Mouse (Mus musculus) A20 (cell line): ENCODE data around the gene Aatk.

Experiments
- DNase-seq: peaks from one replicate; pipeline ENCODE4 v3.0.0-alpha.2; 2011; ENCODE audit warnings: low read depth, low spot score

The Aatk gene

GRCm38 (mm10) chr11:120046553-120047191 lies at the start of gene Aatk:
TSS of gene Aatk (minus strand) at chr11:120047167.
- DNase-seq = no peak

DNA sequence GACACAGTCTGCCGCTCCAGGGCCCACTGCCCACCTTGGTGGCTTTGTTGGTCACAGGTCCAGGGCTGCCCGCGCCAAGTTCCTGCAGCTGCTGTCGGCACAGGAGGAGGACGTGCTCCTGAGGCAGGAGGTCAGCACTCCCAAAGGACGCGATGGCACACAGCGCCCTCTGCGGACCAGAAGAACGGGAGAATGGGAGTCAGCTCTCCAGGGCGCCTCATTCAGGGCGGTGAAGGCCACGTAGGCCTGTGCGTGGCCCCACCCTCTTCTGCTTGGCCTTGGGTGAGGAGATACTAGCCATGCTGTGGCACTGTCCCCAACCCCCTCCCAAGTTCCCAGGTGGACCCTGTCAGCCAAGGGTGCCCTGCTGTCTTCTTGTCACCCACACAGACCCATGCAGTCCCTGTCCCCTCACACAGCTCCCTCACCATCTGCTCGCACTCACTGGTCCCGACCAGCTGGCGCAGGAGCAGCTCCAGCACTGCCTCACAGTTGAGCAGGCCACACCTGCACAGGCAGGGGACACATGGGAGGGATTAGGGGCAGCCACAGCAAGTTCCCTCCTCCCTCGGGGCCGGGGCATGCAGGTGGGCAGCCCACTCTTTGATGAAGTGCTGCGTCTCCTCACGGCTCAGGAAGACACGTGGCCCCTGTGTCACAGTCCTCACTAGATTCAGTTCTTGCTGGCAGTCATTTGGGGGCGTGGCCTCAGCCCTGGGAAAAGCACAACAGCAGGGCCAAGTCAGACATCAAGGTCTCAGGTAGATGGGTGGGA lies 46.0 kb upstream of the Aatk start:
- DNase-seq = no peak

DNA sequence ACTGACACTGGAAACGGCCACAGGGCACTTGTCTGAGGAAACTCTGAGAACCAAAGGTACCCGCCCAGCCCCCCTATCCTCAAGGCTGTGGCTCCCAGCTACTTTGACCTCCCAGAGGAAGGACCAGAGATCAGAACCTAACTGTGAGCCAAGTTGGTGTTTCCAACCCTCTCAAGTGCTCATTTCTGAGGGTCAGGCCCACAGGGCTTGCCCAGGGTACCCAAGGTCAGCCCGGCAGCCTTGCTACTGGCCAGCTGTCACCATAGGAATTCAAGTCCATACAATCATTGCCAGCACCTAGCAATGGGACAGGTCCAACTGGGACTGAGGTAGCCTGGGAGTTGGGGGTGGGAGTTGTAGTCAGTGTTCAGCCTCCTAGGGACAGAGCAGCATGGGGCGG lies 43.7 kb upstream of the Aatk start:
- no peak for DNase-seq

DNA sequence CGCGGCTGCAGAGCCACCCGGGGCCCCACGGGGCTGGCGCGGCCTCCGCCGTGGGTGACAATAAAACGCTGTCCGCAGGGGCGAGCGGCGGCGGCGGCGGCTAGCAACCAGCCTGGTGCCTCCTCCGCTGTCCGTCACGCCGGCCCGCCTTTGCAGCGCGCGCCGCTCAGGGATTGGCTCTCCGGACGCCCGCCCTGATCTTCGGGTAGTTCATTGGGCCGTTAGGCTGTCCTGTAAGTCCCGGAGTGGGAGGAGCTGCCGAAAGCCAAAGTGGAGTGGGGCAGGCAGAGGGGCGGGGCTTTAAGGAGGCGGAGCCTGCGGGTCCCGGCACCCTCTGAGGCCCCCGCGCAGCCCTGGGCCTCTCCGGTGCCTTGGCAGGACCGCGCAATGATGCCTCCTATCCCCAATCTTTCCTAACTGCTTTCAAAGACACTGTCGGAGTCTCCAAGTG lies 39.8 kb upstream of the Aatk start, which contains the start of gene Cep131:
TSS of gene Cep131 (minus strand) at position 126 of the 451 bp plus-strand sequence.
- DNase-seq = peak; percentile 98

- DNase-seq = peak; percentile 18
These were observed 39.1 kb upstream of the Aatk start for GRCm38 (mm10) chr11:120085891-120086627.

GRCm38 (mm10) chr11:120080282-120080681 lies 33.3 kb upstream of the Aatk start:
- DNase-seq = no peak

GRCm38 (mm10) chr11:120076191-120076590 lies 29.2 kb upstream of the Aatk start:
- DNase-seq = no peak

DNA sequence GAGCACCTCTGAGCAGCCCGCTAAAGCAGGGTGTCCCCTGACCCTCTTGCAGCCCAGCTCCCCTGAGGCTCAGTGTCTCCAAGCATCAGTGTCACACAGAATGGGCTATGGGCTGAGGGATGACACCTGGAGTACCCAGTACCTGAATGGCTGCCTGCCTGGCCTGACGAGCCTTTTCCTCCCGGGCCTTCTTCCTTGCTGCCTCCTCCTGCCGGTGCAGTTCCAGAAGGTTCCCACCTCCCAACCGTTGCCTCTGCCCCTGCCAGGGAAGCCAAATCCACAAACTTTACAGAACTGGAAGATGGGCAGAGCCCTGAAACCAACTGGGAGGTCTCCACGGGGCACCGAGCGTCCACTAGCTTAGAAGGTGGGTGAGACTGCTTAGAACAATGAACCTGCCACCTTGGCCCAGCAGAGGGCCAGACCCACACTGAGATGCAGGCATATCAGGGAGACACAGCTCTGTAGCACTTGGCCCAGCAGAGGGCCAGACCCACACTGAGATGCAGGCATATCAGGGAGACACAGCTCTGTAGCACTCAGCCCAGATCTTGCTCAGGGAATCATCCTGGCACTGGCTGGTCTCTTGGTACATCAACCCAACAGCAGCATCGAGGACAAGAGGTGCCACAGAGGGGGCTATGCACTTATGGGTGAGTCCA lies 26.1 kb upstream of the Aatk start:
- DNase-seq = no peak

DNA sequence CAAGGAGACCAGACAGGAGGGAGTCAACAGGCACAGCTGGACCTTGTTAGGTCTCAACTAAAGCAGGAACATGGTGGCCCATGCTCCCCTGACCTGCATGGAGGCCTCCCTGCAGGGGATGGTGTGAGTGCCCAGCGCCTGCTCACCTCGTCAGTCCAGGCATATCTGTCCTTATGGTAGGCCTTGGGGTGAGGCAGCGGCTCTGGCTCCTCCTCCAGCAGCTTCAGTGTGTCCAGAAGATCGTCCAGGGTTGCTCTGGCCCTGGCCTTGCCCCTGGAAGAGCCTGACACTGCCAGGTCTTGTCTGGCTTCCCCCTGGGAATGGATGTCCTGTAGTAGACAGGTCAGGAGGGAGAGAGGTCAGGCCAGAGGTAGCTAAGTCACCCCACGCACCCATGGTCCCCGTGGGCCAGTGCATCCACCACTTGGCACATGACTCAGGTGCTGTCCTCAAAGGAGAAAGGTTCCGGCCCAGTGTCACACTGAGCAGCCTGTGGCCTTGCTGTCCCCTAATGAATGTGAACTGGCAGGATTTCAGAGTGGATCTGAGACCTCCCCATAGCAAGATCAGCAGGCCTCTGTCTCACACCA lies 24.9 kb upstream of the Aatk start:
- no peak for DNase-seq

GRCm38 (mm10) chr11:120071065-120071464 lies 24.1 kb upstream of the Aatk start:
- no peak for DNase-seq

DNA sequence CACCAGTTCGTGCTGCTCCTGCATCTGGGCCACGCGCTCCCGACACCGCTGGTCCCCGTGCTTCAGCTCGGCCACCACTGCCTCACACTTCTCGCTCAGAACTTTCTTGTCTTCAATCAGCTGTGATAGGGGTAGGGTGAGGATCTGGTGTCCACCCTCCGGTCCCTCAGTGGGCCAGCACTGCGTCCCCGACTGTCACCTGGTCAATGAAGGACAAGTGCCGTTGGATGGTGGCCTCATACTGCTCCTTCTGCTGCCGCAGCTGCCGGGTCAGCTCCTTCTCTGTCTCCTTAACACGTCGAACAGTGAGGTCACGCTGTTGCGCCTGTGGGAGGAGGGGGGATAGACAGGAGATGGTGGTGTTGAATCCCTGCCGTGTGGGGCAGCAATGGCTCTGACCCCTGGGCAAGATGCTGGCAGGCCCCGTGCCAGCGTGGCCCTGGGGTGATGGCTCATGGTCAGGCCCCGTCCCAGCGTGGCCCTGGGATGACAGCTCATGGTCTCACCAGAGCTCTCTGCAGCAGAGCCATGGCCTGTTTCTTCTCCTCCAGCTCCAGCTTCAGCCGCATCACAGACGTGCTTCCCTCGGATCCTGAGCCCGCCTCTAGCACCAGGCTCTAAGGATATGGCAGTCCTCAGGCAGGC lies 23.4 kb upstream of the Aatk start:
- no peak for DNase-seq

- DNase-seq = no peak
These were observed 22.3 kb upstream of the Aatk start for GRCm38 (mm10) chr11:120069261-120069660.

DNA sequence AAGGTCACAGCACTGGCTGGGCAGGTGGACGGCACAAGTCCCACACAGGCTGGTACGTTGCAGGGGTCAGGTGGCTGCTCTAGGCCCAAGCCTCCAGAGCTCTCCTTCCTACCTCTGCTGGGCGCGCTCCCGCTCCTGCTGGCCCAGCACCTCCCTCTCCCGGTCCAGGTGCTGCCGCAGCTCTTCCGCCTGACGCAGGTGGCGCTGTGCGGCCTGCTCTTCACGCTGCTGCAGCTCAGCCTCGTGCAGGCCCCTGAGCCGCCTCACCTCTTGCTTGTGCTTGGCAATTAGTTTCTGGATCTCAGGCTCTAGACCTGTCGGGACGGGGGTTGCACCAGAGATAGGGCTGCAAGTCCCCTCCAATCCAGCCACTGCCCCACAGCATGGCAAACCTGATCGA lies 20.9 kb upstream of the Aatk start:
- no peak for DNase-seq

- peak; percentile 85 for DNase-seq
These were observed 18.3 kb upstream of the Aatk start for GRCm38 (mm10) chr11:120065291-120065690.

DNA sequence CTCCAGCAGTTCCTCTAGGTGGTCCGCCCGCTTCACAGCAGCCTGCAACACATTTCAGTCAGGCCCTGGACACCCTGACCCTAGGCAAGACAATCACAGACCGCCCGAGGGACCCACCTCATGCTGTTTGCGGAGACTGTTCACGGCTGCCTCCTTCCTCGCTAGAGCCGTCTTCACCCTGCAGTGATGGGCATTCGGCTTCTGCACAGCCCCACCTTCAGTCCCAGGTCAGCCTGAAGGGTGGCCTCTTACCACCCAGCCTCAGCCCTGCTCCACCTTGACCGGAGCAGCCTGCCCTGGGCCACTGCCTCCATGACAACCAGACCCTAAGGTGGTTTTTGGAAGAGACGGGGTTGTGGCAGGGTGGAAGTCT lies 17.7 kb upstream of the Aatk start:
- no peak for DNase-seq

- peak; percentile 87 for DNase-seq
These were observed 17.2 kb upstream of the Aatk start for GRCm38 (mm10) chr11:120064006-120064667.

DNA sequence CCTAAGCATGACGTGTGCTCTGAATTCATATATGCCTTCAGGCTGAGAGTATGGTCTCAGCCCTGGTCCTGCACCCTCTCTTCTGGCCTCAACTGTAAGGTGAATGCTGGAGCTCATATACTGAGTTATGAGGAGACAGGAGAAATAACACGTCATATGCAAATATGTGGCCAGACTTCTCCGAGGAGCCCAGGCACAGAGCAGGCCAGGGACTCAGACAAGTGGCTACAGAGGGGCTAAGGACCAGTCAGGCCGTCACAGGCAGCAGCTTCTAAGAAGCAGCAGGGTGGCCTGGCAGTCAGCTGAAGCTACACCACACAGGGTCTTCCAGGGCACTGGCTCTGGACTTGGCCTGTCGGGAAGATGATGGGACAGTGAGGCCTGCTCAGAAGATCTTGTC lies 16.4 kb upstream of the Aatk start:
- DNase-seq = peak; percentile 86

DNA sequence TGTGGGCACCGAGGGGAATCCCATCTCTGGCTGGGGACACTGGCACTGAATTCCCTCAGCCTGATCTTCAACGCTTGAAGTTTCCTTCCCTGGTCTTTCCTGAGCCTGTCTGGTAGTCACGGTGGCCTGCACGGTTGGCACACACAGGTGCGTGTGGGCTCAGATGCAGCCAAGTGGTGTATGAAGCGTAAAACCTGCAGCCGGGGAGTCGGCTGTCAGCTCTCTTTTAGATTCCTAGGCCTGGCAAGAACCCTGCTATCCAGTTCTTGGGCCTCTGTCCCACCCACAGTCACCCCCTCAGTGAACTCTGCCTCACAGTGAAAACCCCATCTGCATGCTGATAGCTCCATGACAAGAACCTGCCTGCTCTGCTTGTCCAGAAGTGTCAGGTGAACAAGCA lies 13.7 kb upstream of the Aatk start:
- DNase-seq = peak; percentile 76

- DNase-seq = no peak
These were observed 9.2 kb upstream of the Aatk start for GRCm38 (mm10) chr11:120055953-120056732.

DNA sequence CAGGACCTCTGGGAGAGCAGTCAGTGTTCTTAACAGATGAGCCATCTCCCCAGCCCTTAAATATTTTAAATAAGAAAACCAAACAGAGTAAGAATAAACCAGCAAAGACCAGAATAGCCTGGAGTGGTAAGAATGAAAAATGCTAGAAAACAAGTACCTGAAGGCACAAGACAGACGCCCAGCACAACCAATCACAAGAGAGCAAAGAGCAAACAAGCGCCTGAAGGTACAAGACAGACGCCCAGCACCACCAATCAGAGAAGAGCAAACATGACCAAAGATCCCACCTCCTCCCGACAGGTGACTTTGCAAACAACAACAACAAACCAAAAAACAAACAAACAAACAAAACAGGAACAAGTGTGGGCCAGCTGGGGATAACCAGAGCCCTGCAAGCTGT lies 6.9 kb upstream of the Aatk start:
- DNase-seq = no peak
